Mouse (Mus musculus) brain, embryonic 18.5 days (tissue): ENCODE measurements at regions not wholly inside any gene's neighbourhood (a gene's known extent, or its start where the extent isn't known, plus 50 kb on each side); places are given as distances from the start of the nearest gene placed in this dataset.
A peak's percentile ranks its signal among the peaks of the same experiment; 100 is the strongest.

Experiments
- DNase-seq: peaks from one replicate; pipeline ENCODE4 v3.0.0-alpha.2; 2012; ENCODE audit warnings: low read depth, low spot score

DNA sequence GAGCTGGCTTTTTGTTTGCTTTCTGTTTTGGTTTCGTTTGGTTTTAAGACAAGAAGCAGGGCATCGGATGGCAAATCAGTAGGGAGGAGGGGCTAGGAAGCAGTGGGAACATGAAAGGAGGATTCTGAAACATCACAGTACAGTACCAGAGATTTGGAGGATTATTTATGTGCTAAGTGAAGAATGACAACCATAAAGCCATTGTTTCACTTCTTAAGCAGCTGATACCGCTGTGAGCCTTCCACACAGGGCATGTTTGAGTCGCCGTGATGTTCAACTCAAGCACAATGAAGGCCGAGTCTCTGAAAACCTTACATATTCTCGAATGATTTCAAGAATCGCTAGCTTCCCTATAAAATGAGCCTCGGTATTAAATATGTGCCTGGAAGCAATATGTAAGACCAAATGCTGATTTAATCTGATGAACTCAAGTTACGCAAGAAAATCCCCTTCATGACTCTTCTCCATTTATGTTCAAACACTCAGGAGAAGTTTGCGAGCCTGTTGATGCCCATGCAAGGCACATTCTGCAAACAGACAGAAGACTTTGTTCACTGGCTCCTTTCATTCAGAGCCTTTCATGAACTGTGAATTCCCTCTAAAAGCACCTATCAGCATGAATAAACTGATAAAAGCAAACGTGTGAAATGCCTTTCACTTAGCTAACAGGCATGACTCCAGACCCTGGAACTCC lies 441.2 kb downstream of the Efnb2 start:
- no peak for DNase-seq

DNA sequence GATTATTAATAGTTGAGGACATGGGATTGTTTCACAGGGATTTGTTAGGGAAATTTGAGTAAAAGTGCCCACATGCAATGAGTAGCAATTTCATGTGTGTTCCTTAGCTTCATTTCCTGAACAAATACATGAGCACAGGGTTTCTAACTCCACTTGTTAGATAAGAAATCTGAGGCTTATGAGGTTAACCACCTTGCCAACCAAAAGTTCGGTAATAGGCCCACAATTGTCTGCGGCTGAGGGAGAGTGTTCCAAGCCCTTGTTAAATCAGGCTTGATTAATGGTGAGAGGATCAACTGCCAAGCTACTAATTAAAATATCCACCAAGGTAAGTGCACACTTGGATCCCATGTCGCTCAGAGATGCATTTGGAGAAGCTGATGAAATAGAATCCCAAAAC lies 468.0 kb downstream of the Efnb2 start:
- DNase-seq: no peak

DNA sequence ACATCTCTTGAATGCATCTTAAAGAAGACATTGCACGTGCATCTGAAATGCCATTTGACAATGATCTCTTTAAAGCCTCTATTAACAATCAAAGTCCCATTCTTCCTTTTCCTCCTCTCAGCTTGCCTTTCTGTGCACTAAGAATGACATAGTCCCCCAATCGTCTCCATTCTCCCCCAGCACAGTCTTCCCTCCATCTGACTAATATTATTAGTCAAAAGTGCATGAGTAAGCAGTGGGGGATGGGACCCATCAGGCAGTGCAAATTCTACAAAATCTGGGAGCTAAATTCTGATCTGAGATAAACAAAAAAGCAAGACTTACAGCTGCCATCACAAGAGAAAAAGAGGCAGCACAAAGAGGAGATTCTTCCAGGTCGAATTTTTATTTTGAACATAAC lies 475.0 kb downstream of the Efnb2 start:
- peak; percentile 8 for DNase-seq

DNA sequence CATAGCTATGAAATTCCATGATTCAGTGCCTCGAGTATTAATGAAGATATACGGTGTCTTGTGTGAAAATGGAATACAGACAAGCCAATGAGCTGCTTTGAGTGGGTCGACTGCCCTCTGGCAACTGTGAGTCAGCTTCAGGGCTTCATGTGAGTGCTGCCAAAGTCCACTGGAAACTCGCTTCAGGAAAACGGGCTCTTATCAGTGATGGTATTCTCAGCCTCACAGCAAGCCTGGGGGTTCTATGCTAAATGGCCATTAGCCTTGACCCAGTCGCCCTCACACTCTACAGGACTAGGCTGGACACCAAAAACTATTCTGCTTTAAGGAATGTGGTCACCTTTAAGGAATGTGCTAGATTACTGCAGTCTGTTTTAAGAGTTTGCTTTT lies 477.8 kb downstream of the Efnb2 start:
- no peak for DNase-seq

DNA sequence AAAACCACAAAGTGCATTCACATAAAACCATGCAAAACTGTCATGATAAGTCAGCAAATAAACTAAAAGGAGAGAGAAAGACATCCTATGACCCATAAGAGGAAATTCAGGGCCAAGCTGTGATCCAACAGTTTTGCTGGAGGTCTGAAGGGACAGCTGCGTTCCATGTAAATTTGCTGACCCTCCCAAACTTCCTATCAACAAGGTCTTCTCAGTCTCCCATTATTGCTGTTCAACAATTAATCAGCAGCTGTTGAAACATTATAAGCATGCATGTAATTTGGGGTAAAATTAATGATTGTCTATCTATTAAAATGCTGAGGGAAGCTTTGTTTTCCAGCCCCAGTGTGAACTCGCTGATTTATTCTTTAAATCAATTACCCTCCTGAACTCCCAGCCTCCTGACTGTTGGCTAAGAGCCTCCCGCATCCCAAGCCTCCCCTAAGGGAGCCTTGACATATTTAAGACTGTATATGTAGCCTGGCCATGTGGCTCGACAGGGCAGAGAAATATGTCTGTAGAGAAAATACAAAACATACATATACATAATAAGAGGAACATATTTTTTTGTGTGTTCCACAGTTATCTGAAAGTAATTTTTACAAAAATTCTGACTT lies 478.3 kb downstream of the Efnb2 start:
- DNase-seq: no peak

DNA sequence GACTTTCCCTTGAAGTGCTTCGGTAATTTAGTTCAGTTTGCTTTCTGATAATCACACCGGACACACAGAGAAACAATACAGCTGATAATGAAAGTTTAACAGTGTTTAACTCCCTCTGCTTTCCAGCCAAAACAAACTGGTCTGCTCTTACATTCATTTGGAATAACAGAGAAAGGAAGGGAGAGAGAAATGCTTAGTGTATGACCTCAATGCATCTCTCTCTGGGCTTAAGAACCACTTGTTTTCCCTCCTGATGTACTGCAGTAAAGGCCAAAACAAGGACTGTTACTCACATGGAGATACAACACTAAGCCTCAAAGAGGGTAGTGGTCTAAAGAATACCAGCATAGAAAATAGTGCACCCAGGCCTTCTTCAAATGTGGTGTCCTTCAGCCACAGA lies 478.9 kb downstream of the Efnb2 start:
- DNase-seq: no peak

DNA sequence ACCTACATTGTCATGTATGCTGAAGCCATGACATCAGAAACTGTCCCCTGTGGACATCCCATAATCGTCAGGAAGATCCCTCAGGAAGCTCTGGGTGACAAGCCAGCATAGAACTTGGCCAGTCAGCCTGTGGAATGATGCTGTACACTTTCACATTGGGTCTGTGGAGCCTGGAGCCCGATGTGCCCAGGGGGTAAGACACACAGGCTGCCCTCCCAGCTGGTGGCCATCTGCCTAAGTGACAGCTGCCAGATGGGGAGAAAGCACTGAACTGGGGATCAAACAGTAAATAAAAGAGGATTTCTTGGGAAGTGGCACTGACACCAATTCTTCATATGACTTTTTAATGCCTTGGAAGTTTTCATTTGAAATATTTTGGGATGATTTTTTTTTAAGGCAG lies 486.8 kb downstream of the Efnb2 start:
- no peak for DNase-seq

DNA sequence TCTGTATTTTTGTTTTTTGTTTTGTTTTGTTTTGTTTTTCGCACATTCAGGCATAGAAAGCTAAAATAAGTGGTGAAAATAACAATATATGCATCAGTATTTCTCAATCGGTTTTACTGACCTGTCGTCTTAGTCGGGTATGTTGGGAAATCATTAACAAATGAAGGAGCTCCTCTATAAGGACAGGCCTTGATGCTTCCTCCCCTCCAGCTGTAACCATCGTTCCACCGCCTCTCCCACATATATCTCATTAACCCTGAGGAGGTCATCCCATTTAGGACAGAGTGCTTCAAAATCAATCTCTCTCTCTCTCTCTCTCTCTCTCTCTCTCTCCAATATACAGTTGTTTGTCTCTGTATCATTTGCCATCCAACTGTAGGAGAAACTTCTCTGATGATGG lies 492.4 kb downstream of the Efnb2 start:
- DNase-seq: no peak

DNA sequence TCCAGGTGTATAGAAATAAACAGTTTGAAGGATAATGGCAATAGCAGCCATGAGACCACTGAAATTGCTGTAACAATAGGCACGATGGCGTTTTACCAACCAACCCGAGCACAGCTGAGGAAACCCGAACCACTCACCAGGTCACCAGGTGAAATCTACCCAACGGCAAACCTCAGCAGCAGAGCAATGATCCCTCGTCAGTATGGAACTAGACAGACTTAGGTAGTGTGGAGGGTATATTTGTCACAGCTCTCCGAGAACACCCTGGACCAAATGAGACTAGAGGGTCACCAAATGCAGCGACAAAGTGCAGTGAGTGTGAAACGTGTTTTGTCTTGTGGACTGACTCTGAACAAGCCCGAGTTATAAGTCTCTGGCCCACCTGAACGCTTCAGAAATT lies 492.8 kb downstream of the Efnb2 start:
- no peak for DNase-seq

DNA sequence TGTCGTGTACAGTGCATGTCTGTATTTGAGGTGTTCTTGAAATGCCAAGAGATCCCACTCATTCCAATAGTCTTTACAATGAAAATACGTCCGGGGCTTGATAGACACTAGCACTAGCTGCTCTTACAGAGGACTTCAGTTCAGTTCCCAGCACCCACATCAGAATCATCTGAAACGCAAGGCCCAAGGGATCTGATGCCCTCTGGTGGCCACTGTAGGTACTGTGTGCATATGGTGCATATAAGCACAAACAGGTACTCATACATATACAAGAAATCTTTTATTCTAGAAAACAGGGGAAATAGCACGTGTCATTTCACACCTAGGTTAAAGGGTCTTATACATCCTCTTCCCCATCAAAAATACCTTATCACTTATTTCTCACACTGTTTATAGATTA lies 513.5 kb downstream of the Efnb2 start:
- no peak for DNase-seq

DNA sequence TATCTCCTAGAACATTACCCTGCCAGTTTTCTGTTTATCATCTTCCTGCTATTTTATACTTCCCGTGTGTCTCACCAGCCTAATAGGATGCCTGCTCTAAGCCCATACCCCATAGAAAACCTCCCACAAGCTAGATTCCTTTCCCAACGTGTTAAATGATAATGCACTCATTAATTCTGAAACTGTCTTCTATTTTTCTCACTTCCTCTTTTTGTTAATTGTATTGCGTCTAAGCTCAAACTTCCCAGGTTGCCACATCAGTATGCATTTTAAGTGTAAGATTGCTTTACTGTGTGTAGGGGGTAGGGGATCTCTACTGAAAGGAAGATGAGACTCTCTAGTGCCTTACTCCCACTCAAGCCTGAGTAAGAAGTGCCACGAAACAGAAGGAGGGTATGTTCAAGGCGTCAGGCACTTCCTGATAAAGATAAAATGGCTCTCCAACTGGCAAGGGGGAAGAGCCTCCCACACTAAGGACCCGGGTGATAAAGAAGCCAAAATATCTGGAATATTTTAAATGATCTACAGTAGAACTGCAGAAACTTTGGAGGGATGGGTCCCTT lies 518.0 kb downstream of the Efnb2 start:
- no peak for DNase-seq

DNA sequence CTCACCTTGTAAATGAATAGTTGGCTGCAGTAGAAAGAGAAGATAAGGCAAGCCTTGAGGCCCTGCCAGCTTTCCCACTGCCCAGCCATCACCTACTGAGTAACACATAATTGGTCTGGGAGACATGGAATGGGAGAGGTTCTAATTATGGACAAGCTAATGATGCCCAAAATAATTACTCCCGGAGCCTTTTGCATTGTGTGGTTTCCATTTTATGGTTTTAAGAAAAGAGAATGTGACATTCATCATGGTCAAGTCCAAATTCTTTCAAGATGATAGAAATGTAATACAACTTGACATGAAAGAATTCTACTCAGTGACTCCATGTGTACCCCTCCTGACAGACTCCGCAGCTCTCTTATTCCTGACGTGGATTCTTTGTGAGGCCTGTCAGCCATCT lies 518.6 kb downstream of the Efnb2 start:
- DNase-seq: no peak

DNA sequence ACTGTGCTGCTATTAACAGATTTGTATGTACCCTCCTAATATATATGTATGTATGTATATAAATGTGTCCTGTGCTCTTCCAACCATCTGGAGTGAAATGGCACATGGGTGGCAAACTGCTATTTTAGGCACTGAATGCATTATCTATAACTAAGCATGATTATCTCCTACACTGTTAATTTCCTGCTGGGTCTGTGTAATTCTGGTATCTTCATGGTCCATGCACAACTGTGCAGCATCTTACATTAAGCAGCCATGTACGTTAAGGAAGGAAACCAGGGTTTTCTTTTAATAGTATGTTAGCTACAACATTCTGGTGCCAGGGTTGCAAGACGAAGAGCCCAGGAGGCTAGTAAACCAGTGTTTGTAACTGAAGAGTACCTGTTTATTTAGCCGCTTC lies 521.3 kb downstream of the Efnb2 start:
- DNase-seq: no peak

DNA sequence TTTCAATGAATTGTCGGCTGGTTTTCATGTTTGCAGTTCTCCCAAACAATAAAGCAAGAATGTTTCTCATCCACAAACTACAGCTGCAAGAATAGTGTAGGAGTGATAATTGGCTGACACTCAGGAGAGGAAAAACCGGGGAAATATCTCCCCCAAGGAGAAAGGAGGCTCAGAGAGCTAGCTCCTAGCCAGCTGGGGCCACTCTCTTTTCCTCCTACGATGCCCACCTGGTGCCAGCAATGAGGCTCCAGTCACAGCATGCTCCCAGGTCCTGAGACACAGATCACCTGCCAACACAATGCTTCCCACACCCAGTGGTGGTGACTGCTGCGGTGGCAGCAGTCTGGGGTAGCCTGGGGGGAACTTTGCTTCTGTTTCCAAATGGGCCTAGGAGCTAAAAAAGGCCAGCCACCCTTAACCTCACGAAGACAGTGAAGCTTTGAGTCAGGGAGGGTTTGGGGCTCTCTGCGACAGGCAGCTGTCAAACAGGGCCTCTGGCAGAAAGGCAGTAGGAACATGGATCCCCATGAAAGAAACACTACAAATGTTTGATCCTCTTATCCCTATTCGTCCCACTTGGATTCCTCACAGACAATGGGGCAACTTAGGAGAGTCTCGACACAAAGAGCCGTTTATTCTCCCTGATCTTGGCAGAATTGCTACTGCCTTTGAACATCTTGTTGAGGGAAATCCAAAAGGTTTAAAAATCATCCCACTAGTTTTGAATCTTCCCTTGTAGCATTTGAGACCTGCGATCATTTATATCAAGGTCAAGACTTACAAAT lies 527.8 kb downstream of the Efnb2 start:
- DNase-seq: no peak

DNA sequence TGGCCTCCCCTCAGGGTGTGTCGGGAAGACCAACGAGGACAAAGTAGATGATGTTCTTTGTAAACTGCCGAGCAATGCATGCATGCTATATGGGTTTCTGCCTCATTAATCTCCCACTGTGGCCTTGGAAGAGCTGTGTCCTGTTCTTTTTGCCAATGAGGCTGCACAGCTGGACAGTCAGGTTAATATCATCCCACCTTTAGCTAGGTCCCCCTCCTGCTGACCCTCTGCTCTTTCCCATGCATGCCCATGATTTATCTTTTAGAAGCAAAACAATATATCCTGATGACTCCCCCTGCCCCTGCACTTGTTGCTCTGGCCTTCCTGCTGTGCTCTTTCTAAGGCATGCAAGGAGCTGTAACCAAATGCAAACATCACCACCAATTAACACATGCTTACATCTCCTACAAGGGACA lies 529.1 kb downstream of the Efnb2 start:
- no peak for DNase-seq

DNA sequence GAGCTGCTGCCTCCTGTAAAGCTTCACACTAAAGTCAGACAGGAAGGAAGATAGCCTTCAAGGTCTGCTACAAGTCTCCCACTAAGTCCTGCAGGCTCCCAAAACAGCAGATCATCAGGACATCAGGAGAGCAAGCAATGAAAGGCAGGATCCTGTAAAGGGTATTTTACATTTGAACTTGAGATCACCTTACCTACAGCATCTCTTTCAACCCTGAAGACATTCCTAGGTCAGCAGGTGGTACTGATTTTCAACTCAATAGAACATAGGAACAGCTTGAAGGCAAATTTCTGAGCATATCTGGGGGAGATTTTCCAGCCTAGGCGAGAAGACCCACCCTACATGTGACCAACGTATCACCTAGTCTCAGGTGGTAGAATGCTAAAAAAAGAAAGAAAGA lies 530.2 kb downstream of the Efnb2 start:
- DNase-seq: no peak

DNA sequence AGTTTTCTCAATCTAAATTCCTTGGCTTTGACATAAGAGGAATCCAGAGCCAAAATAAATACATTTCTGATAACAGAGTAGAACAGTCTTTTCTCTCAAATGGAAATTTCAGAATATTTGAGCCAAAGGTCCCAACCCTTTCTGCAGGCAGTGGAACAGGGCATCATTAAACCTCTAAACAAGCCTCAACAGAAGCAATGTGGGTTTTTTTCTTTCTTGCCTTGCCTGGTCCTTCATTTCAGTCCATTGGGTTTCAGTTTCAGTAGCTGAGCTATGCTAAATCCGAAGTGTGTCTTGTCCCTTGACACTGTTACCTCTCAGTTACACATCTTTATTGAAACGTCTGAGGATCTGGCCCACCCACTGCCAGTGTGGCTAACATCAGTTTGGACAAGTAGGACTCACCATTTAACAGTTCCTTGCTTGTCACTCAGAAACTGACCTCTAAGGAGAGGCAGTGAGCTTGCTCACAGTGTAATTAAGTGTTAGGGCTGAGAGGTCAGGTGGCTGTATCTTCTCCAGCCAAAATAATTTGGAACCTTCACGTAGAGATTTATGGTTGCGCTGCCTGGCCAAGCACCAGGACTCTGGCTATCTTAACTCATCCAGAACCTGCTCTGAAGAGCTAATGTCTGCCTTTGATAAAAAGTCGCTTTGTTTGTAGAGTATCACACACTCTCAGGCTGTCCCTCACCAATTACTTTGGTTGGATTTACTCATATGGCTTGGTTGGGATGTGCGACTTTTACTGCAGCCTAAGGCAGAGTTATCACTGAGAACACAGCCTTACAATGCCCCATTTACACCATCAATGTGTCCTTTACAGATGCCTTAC lies 545.2 kb downstream of the Efnb2 start:
- no peak for DNase-seq

DNA sequence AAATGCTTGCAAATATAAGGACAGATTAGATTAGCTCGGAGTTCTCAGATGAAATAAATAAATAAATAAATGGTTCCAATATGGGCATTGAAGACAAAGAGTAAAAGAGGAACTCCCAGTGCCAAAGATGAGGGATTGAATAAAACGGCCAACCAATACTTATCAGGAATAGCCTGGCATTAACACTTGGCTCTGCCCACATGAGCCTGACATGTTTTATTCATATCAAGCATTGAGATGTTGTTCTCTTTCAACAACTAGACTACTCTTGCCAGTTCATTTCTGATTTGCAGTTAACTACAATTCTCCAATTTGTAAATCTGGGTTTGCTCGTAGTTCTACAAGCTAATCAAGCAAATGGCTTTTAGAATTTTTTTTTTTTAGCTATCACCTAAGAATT lies 546.4 kb downstream of the Efnb2 start:
- no peak for DNase-seq

DNA sequence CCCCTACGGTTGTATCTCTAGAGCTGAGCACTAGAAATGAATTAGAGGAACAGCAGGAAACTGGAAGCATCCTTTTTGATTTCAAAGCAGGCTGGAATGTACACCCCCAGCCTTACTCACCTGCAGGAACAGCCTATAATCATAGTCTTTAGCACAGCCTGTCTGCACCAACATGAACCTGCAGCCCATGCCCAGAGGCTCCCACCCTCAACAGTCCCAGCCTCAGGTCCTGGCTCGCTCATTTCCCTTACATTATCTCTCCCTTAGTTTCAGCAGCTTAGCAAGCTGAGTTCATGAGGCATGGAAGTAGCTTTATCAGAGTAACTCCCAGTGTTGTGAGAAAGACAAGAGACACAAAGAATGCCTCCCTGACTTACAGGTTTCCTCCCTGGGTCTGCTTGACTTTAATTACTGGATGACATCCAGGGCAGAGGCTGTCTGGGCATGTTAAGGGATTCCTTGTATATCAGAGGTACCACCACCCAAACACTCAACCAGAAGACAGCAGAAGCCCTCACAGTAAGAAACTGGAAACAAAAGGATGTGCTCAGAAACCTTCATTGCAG lies 551.2 kb downstream of the Efnb2 start:
- DNase-seq: no peak

DNA sequence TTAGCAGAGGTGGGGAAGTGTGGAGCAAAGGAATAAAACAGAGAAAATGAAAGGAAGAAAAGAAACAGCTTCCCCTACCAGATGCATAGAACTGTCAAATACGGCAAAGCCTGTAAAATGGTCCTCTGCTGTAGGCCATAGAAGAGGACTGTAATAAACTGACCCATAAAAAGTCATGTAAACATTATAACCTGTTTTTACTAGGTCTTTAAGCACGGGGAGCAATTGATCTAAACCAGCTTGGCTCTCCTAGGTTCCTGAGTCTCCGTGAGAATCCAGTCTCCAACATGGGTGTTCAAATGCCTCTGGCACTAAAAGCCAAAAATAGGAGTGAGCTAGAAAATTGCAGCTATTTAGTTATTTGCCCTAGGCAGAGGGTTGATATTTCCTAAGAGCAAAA lies 557.5 kb downstream of the Efnb2 start:
- DNase-seq: no peak

DNA sequence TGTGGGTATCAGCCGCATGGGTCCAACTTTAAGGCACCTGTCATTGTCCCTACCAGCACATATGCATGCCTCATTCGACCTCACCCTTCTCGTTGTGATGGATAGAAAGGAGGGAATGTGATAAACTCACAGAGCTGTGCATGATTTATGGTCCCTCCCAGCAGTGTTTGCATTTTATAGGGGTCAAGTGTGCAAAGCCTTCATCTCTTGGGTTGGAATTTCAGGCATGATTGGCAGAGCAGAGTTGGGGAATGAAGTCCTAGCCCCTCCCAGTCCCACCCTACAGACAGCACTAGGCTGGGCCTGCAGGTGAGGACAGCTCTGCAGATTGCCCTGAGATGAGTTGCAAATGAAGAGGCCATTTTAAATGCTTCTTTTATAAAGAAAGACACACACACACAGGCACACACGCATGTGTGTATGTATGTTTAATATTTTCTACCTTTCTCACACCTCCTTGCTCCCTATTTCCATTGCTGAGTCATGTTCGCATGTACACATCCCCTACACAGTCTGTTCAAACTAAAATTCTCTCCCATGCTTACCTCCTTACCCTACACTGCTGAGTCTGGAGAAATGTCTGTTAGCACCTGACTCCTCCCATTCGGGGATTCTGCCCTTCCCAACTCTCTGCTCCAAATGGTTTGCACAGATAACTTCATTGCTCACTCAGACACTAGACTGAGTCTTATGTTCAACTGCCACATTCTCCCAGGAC lies 558.9 kb downstream of the Efnb2 start:
- DNase-seq: no peak
